Mouse (Mus musculus) brain, embryonic 14.5 days (tissue): Measurements from ENCODE around the gene Zfp30. TPM values are rescaled to one million over a fixed set of nuclear protein-coding genes. Genes with fewer than 3 reads are reported as not detected.

Experiments used
- DNase-seq: peaks from one replicate; pipeline ENCODE4 v3.0.0-alpha.2; 2011; ENCODE audit warnings: low read depth
- CTCF ChIP-seq: fragments of 200-500 bp; IDR thresholded peaks from 2 replicates; pipeline ENCODE4 v1.5.1; 2012; ENCODE audit warnings: inconsistent platforms, mild to moderate bottlenecking, moderate library complexity, borderline replicate concordance; ENCODE audit not compliant: insufficient read depth, insufficient read length; ENCODE audit errors: extremely low read depth
- POLR2A ChIP-seq: fragments of 200-500 bp; IDR thresholded peaks from 2 replicates; pipeline ENCODE4 v1.6.1; 2012; ENCODE audit warnings: mild to moderate bottlenecking, inconsistent platforms, borderline replicate concordance; ENCODE audit not compliant: poor library complexity, insufficient read depth, insufficient read length, severe bottlenecking; ENCODE audit errors: extremely low read depth
- polyA plus RNA-seq: library from polyadenylated mRNA; depleted of rRNA; stranded (reverse); fragments of >200 nt; gene quantifications from 2 replicates; pipeline ENCODE4 v1.2.3, GENCODE M21; 2012; rRNA removed

Gene Zfp30
- polyA plus RNA-seq: 11.9 and 12.9 TPM in 2 replicates

DNA sequence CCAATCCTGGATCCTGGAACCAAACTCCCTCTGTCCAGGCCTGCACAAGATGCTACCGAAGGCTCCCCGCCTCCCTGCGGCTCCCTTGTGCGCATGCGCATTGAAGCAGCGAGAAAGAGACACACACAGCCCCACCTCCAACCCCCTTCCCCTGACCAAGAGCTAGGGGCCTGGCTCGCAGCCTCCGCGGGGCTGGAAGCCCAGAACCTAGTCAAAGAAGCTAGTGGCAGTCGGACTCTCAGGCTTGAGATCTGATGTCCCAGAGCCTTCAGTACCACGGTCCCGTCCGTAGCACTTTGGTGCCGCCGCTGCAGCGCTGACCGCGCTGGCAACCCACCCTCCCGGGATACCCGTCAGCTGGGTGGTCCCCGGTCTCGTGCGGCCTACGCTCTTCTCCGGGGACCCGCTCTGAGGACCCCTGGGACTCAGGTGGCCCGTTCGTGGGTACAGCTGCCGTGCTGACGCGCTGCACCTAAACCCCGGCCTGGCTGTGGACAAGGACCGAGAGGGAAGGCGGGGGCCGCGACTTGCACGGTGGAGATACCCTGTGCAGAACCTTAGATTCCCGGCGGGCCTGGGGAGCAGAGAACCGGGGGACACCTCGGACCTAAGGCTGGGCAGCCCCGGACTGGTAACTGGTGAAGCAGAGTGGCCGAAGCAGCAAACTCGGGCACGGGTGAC lies at the start of gene Zfp30:
Zfp30 (plus strand) TSS at position 128 of the 681 bp plus-strand sequence.
- DNase-seq: peak; percentile 97

DNA sequence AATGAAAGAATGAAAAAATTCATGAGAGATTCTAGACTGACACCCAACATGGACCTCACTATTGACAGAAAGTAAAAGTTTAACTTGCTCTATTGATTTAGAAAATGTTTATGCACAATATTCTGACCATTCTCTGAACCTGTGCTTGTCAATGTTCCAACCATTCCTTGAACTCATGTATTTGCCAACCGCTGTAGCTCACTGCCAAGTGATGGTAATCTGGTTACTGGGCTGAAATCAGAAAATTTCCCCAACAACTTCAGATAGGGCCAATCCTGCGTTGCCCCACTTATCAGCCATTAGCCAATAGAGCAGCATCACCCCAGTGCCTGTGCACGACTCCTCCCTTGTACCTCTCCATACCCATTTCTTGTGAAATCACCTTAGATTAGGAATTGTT lies 41.5 kb upstream of the Zfp30 start:
- no peak for DNase-seq
- no peak for TF ChIP-seq POLR2A
- no peak for TF ChIP-seq CTCF

More for the DNA sequence above, at the start of gene Zfp30:
- peak; percentile 64; the same call in 1 of the 2 replicates for TF ChIP-seq POLR2A
- no peak for TF ChIP-seq CTCF

DNA sequence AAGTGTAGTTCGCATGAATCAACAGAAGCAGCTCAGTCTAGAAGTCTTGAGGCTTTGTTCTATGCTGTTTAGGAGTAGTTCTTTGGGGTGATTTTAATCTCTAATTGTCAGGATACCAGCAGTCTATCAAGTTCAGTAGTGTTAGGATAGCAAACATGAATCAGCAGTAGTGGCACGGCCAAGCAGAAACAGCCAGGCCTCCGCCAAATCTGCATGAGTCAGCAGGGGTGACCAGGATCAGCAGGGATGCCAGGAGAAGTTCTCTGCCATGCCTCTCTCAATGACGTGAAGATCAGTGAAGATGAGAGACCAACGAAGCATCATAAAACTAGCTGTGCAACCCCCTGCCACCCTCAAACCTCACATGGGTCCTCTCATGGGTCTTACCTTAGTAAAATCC lies 23.3 kb upstream of the Zfp30 start:
- TF ChIP-seq CTCF: no peak
- TF ChIP-seq POLR2A: no peak
- DNase-seq: no peak

DNA sequence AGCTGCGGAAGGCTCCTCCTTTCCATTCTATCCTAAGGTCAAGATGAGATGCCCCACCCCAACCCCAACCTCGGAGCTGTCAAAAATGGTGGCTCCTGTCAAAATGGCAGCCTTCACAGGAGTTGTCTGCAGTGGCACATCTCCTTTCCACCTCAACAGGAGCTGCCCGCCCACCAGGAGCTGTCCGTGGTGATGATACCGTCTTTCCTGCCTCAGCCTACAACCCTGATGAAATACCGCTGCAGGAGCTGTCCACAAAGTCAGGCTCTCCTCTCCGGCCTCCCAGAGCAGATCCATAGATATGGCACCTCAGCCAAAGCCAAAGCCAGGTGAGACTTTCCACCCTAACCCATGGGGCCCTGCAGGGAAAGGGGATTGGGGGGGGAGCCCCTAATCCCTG lies 19.1 kb upstream of the Zfp30 start:
- no peak for DNase-seq
- TF ChIP-seq POLR2A (no peak), CTCF (no peak)

- TF ChIP-seq CTCF: no peak
These were observed 16.6 kb upstream of the Zfp30 start for GRCm38 (mm10) chr7:29767058-29767686.

DNA sequence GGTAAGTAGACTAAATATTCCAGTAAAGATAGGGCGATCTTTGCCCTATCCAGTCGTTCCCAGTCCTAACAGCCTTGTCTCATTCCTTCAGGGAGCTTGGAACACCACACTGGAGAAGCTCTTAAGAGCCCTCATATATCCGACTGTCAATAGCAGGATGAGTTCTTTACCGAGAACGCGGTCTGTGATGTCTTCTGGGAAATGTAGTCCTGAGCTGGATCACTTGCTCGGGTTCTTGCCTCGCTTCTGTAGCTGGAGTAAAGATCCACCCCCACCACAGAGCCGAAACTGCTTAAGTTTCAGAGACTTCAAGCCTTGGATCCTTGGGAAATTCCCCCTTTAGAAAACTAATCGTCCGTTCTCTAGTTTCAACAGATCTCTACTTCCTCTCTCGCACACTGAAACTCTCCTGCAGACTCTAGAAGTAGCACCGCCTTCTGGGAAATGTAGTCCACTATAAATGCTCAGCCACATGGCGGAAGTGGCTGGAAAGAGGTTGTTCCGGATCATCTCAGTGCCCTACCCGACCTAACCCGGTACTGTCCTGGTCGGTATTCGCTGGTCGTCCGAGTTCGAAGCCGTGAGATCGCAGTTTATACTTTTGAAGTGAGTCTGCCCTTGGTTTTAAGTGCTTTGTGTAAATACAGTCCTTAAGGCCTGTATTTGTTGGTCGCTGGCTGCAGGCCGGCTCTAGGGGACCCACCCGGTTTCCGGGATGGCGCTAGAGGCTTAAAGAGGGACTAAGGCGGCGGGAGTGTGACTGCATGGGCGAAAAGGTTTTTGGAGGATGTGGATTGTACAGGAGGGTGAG lies 15.5 kb upstream of the Zfp30 start, which contains the start of gene Zfp84:
Zfp84 (plus strand) TSS at position 463 of the 811 bp plus-strand sequence.
- no peak for TF ChIP-seq CTCF
- no peak; the same call in 1 of the 2 replicates for TF ChIP-seq POLR2A
- peak; percentile 98 for DNase-seq

More at GRCm38 (mm10) chr7:29767058-29767686, 16.6 kb upstream of the Zfp30 start:
- peak; percentile 94 for DNase-seq

GRCm38 (mm10) chr7:29768980-29769379 lies 14.8 kb upstream of the Zfp30 start:
- TF ChIP-seq CTCF (no peak), POLR2A (no peak)
- no peak for DNase-seq

DNA sequence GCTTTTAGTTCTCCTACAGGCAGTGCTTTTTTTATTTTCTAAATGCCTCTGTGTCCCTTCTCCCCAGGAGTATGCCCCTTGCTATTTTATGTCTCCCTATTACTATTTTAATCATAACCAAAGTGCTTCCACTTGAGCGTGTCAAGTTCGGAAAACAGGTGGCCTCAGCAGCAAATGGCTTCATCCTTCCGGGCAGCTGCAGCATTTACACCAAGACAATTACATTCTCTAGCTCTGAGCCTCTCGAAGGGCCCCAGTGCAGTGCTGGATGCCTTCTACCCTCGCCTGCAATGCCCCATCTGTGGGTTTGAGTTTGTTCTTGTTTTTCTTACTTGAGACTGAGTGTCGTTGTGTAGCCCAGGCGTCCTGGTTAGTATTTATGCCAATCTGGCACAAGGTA lies 10.3 kb upstream of the Zfp30 start:
- no peak for TF ChIP-seq CTCF
- TF ChIP-seq POLR2A: no peak
- DNase-seq: no peak

DNA sequence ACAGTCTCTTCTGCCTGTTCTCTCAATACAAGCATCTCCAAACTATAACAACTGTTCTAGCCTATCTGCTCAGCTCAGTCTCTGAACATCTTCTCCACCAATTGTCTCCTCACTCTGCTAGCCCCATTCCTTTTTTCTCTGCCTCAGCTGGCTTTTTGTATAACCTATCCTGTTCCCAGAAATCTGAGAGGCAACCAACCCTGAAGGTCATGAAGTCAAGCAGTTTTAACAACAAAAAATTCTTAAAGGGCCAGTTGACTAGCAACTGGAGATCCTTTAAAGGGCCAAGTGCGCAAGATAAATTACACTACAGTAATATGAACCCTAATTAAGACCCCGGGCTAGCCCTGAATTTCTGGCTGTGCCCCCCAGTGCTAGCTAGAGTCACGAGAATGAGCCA lies 9.4 kb upstream of the Zfp30 start:
- TF ChIP-seq CTCF: no peak
- no peak for TF ChIP-seq POLR2A
- DNase-seq: no peak

- no peak for TF ChIP-seq POLR2A
- no peak for TF ChIP-seq CTCF
These were observed 7.2 kb upstream of the Zfp30 start for GRCm38 (mm10) chr7:29776568-29776967.

GRCm38 (mm10) chr7:29777372-29777771 lies 6.4 kb upstream of the Zfp30 start:
- DNase-seq: no peak
- TF ChIP-seq POLR2A (no peak), CTCF (no peak)

More at GRCm38 (mm10) chr7:29776568-29776967, 7.2 kb upstream of the Zfp30 start:
- DNase-seq: no peak

GRCm38 (mm10) chr7:29785023-29785422 lies 1.2 kb downstream of the Zfp30 start:
- DNase-seq: peak; percentile 23
- no peak for TF ChIP-seq CTCF
- TF ChIP-seq POLR2A: no peak

GRCm38 (mm10) chr7:29785888-29786287 lies 2.1 kb downstream of the Zfp30 start:
- TF ChIP-seq POLR2A (no peak), CTCF (no peak)
- DNase-seq: no peak

- no peak for DNase-seq
- TF ChIP-seq CTCF (no peak), POLR2A (no peak)
These were observed 9.1 kb downstream of the Zfp30 start for GRCm38 (mm10) chr7:29792906-29793305.

DNA sequence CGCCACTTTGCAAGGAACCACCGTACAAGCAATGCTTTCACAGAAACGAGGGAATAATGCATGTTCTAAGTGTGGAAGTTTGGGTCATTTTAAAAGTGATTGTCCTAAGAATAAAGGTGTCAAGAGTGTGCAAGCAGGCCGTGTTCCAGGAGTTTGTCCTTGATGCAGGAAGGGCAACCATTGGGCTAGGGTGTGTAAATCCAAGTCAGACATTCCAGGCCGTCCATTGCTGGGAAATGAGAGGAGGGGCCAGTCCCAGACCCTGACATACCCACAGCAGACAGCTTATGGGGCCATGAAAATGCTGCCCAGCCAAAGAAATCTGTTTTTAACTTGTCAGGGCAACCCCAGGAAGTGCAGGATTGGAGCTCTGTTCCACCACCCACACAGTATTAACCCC lies 23.2 kb downstream of the Zfp30 start:
- DNase-seq: no peak
- TF ChIP-seq CTCF: no peak
- TF ChIP-seq POLR2A: no peak
